In genomic region chr8:120465710-120466109, GRCm38 (mm10) we compare ENCODE assay signal across 8 mouse cellular contexts.
DNase-seq lines count a peak whose midpoint lies in the region; ATAC-seq and TF ChIP-seq lines count a peak whose summit lies in the region.

No protein-coding gene starts in this region.

- no peak for TF ChIP-seq CTCF in heart, postnatal 0 days (IDR thresholded peaks at IDR 0.05; ENCODE audit: low read depth)

- TF ChIP-seq EP300 in heart, postnatal 0 days (IDR thresholded peaks at IDR 0.05; ENCODE audit: low read depth): no peak

- H3K27ac ChIP-seq in forebrain, embryonic 10.5 days: peak overlapping the region; percentile 56
- H3K27ac ChIP-seq in heart, postnatal 0 days (ENCODE audit: low read depth): no peak overlapping the region
- peak overlapping the region; percentile 60 for H3K27ac ChIP-seq in lung, embryonic 16.5 days (ENCODE audit: low read length)

- peak; percentile 53 for ATAC-seq in heart, postnatal 0 days (ENCODE audit: insufficient read depth, low read depth)
- peak; percentile 75 for ATAC-seq in lung, embryonic 16.5 days (ENCODE audit: low read depth)

- no peak overlapping the region for H3K9ac ChIP-seq in heart, postnatal 0 days (replicated peaks; ENCODE audit: low read depth, low read length)
- H3K9ac ChIP-seq in lung, embryonic 16.5 days (ENCODE audit: low read length): peak overlapping the region; percentile 43; the same call in 1 of the 2 replicates

- H3K36me3 ChIP-seq in forebrain, embryonic 10.5 days (replicated peaks): no peaks in the 10 kb centered on the region
- H3K36me3 ChIP-seq in heart, postnatal 0 days (replicated peaks; ENCODE audit: control insufficient read depth, insufficient read depth, low read length): no peaks in the 10 kb centered on the region
- no peaks in the 10 kb centered on the region for H3K36me3 ChIP-seq in lung, embryonic 16.5 days (ENCODE audit: control insufficient read depth, insufficient read depth, low read length)

- H3K4me1 ChIP-seq in forebrain, embryonic 10.5 days: peaks cover 73% of the 10 kb centered on the region
- peaks cover 26% of the 10 kb centered on the region for H3K4me1 ChIP-seq in heart, postnatal 0 days (ENCODE audit: control insufficient read depth, insufficient read depth)
- H3K4me1 ChIP-seq in lung, embryonic 16.5 days (replicated peaks; ENCODE audit: control insufficient read depth, insufficient read depth, low read length): peaks cover 48% of the 10 kb centered on the region

- peaks cover 82% of the 10 kb centered on the region for H3K27me3 ChIP-seq in forebrain, embryonic 10.5 days (ENCODE audit: poor library complexity, severe bottlenecking)
- H3K27me3 ChIP-seq in heart, postnatal 0 days (ENCODE audit: control insufficient read depth, insufficient read depth, low read length): no peaks in the 10 kb centered on the region
- no peaks in the 10 kb centered on the region for H3K27me3 ChIP-seq in lung, embryonic 16.5 days (ENCODE audit: control insufficient read depth, insufficient read depth, low read depth, low read length)

- H3K4me3 ChIP-seq in forebrain, embryonic 10.5 days: no peak overlapping the region
- no peak overlapping the region for H3K4me3 ChIP-seq in heart, postnatal 0 days (ENCODE audit: low read depth, low read length)
- no peak overlapping the region for H3K4me3 ChIP-seq in lung, embryonic 16.5 days (ENCODE audit: low read length)

- H3K9me3 ChIP-seq in forebrain, embryonic 10.5 days: no peaks in the 10 kb centered on the region; the same call in 1 of the 2 replicates
- no peaks in the 10 kb centered on the region for H3K9me3 ChIP-seq in heart, postnatal 0 days (replicated peaks; ENCODE audit: control insufficient read depth, low read length)
- H3K9me3 ChIP-seq in lung, embryonic 16.5 days (ENCODE audit: control insufficient read depth, low read length): no peaks in the 10 kb centered on the region

- no peak overlapping the region for H3K4me2 ChIP-seq in heart, postnatal 0 days (ENCODE audit: low read depth, low read length)
- H3K4me2 ChIP-seq in lung, embryonic 16.5 days (ENCODE audit: low read depth, low read length): no peak overlapping the region

- DNase-seq in left cerebral cortex, adult 8-10 months (ENCODE audit: low spot score in 2 of 2): peak; percentile 29 to 74
- DNase-seq in left cerebral cortex, adult 11 months (ENCODE audit: low spot score): no peak
- DNase-seq in forebrain, embryonic 10.5 days (ENCODE audit: extremely low spot score, low spot score): no peak
- DNase-seq in heart, postnatal 0 days (ENCODE audit: low spot score): peak; percentile 47
- no peak for DNase-seq in ovary, postnatal 10 days (ENCODE audit: low spot score)
- no peak for DNase-seq in c-Kit-positive CD71-positive TER-119-positive erythroid progenitor cells, embryonic 14.5 days (ENCODE audit: low spot score)
- DNase-seq in embryo, embryonic 11 days: no peak

- WGBS in forebrain, embryonic 10.5 days: 25% methylated on average over 8 of the region's 8 CpGs
- WGBS in heart, postnatal 0 days: 11% methylated on average over 8 of the region's 8 CpGs
- WGBS in lung, embryonic 16.5 days: 9% methylated on average over 8 of the region's 8 CpGs

Comparison
In these comparisons a context has a peak if more than half of its experiments do, and no peak if none do; other contexts are left out.
1. DNase-seq: peak in left cerebral cortex, adult 8-10 months (2 of 2) and heart, postnatal 0 days (single experiment); none in left cerebral cortex, adult 11 months (single experiment), forebrain, embryonic 10.5 days (single experiment), ovary, postnatal 10 days (single experiment), c-Kit-positive CD71-positive TER-119-positive erythroid progenitor cells, embryonic 14.5 days (single experiment) and embryo, embryonic 11 days (single experiment).